Mouse (Mus musculus): ENCODE measurements around the gene E130116L18Rik.
"Not testable (repeated sequence)": the region's sequence is repeated elsewhere in the genome, so short reads cannot be mapped to it uniquely, and the experiment has no call there.

The E130116L18Rik gene

GRCm38 (mm10) chr5:25222752-25223702 is at the start of gene E130116L18Rik:
E130116L18Rik (minus strand) TSS chr5:25223153.
- DNase-seq = peak; percentile 83

- peak; percentile 45 for DNase-seq
Observed at GRCm38 (mm10) chr5:25268258-25268888, 45.4 kb upstream of the E130116L18Rik start.

- DNase-seq = no peak
Observed at GRCm38 (mm10) chr5:25262266-25262665, 39.3 kb upstream of the E130116L18Rik start.

DNA sequence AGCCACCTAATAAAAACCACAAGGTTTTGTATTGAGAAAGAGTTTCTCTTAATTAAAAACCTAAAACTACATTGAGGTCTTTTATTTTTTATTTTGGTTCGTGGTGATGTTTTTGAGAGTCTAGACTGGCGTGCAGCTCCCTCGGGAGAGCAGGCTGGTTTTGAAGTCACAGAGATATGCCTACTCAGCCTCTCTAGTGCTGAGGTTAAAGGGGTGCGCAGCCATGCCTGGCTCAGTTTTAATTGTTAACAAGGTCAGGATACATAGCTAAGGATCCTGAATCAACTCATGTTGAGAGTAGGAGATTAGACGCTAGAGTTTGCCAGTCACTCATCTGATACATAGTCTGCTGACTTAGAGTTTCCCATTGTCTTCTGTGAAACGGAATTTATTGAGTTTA is 38.5 kb upstream of the E130116L18Rik start:
- DNase-seq = peak; percentile 49

DNA sequence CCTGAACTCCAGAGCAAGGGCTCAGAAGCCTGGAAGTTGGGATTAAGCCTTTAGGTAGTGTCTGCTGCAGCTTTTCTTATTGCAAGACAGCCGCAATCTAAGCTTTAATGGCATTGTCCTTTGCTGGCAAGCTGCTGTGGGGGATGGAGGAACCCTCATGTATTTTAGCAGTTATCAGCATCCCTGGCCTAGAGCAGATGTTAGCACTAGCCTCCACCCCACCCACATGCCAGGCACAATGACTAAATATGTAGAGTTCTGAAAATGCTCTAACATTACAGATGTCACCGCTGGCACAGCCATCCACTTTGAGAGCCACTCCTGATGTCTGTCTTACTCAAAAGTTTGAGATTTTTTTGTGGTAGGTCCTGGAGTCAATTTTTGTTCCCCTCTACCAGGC is 33.7 kb upstream of the E130116L18Rik start:
- no peak for DNase-seq

DNA sequence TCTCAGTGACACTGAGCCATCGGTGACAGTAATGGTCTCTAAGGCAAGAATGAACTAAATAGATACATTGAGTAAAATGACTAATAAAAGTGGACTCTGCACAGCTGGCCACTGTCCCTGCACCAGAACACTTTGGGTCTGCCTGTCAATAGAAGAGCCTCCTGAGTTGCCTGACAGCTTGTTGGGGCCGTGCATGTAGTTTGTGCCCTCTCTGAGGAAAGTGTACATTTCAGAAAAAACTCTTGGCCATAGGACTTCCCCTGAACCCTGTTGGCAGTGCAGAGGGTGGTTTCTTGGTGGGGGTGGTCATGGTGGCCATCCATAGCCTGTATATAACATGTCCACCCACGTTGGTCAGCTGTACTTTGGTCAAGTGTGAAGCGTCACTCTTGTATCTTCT is 31.5 kb upstream of the E130116L18Rik start:
- no peak for DNase-seq

DNA sequence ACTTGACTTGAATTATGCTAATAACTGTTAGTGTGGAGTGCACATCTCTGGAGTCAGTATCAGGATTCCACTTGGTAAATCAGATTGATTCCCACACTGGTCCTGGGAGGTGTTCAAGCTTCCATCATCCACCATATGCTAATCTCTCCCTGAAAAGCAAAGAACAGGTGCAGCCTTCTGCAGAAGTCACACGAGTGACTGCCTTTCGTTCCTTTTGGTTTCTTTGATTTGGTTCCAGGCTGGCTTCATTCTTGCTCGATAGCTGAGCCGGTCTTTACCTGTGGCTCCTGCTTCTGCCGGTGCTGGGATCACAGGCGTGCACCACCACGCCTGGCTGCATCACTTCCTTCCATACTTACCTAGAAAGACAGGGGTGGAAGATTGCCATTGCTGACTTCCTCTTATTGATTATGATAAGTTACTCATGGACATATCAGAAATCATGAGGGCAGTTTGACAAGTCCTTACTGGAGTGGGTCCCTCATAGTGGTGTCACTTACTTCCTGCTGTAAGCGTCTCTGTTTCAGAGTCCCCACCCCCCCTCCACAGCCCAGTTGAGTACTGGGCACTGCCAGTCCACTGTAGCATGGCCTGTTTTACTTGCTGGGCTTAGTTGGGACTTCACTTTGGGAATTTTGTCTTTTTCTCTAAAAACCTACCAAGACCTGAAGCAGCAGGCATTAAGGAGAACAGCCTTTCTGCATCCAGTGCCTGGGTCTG is 30.0 kb upstream of the E130116L18Rik start:
- no peak for DNase-seq

- DNase-seq = peak; percentile 85
Observed at GRCm38 (mm10) chr5:25252423-25252822, 29.5 kb upstream of the E130116L18Rik start.

DNA sequence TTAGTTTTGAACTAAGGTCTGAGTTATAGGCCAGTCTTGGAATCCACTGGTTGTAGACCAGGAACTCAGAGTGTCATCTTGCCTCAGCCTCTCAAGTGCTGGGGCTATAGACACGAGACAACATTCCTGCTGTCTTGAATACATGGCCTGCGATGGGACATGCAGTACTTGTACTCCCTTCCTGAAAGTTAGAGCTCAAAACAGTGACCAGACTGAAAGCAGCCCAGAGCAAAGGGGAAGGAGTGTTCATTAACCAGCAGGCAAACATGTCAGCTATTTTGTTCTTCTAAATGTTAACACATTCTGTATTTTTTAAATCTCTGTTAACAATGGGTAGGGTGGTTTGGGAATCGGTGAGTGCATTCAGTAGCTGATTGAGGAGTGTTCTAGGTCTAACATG is 24.1 kb upstream of the E130116L18Rik start:
- peak; percentile 74 for DNase-seq

GRCm38 (mm10) chr5:25246473-25246865 is 23.5 kb upstream of the E130116L18Rik start:
- no peak for DNase-seq

DNA sequence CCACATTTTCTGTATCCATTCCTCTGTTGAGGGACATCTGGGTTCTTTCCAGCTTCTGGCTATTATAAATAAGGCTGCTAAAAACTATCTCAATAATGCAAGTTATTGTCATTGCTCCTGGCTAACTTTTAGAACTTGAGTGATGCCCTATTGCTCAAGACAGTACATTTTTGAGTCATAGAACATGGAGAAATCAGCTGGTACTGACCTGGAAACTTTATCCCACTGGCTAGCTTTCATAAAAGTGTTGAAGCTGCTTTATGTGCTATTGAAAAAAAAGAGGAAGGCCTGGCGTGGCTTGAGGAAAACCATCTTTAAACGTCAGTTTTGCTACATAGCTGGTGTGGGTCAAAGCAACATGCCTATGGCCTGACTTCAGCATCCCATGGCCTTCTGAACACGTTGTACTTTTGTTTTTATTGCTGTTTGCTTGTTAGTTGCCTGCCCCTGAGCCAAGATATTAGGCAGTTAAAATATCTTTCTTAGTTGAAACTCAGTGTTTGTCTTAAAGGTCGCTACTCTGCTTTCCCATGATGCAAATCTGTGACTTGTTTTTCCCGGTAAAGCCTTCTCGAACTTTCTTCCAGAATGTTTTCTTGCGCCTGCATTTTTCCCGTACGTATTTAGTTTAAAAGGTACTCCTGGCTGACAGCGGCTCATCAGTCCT is 23.0 kb upstream of the E130116L18Rik start:
- DNase-seq = no peak

- peak; percentile 70 for DNase-seq
Observed at GRCm38 (mm10) chr5:25243101-25243500, 20.1 kb upstream of the E130116L18Rik start.

GRCm38 (mm10) chr5:25224377-25224776 is 1.4 kb upstream of the E130116L18Rik start:
- DNase-seq = peak; percentile 58

GRCm38 (mm10) chr5:25221604-25222003 is 1.3 kb downstream of the E130116L18Rik start, which contains the start of gene Galnt11:
Galnt11 (plus strand) TSS chr5:25221904.
- DNase-seq = no peak

DNA sequence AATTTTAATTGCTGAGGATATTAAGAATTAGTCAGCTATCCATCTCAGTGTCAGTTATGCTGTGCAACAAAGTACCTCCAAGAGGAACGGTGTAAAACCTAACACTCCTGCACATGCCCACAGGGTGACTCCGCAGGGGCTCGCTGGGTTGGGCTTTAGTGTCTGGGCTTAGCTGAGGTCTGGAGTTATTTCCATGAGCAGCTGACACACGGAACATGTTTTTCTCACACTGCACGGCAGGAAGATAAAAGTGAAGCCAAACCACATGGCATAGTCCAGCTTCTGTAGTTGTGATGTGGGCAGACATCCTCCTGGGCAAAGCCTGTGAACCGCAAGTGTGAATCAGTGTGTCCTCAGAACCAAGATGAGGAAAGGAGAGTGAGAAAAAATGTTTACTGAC is 7.9 kb downstream of the E130116L18Rik start:
- no peak for DNase-seq

DNA sequence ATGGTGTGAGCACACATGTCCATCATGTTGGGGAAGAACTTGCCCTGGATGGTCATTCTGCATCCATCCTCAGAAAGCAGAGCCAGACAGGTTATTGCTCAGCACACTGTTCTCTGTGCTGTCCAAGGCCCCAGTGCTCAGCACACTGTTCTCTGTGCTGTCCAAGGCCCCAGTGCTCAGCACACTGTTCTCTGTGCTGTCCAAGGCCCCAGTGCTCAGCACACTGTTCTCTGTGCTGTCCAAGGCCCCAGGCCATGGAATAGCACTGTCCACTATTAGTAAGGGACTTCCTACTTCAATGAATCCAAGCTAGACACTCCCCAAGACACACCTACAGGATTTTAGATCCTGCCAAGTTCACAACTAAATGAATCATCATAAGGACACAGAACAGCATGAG is 9.7 kb downstream of the E130116L18Rik start:
- DNase-seq = not testable (repeated sequence)

GRCm38 (mm10) chr5:25211872-25212271 is 11.1 kb downstream of the E130116L18Rik start:
- no peak for DNase-seq

- no peak for DNase-seq
Observed at GRCm38 (mm10) chr5:25190521-25190920, 32.4 kb downstream of the E130116L18Rik start.

- peak; percentile 77 for DNase-seq
Observed at GRCm38 (mm10) chr5:25188802-25189201, 34.2 kb downstream of the E130116L18Rik start.

DNA sequence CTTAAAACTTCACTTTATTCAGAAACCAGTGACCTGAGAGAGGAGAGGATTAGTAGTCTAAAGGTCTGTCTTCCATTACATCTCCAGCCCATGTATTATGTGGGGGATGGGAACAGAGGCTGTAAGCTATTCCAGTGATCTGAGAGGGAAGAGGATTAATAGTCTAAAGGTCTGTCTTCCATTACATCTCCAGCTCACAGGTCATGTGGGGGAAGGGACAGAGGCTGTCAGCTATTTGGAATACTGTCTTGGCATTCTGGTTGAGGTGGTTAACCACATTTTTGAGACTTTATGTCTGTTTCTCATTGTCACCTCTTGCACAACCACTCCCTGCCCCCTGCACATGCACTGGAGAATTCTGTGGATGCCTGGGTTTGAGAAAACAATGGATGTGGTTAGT is 35.2 kb downstream of the E130116L18Rik start:
- peak; percentile 75 for DNase-seq

GRCm38 (mm10) chr5:25184594-25184993 is 38.4 kb downstream of the E130116L18Rik start:
- DNase-seq = no peak

DNA sequence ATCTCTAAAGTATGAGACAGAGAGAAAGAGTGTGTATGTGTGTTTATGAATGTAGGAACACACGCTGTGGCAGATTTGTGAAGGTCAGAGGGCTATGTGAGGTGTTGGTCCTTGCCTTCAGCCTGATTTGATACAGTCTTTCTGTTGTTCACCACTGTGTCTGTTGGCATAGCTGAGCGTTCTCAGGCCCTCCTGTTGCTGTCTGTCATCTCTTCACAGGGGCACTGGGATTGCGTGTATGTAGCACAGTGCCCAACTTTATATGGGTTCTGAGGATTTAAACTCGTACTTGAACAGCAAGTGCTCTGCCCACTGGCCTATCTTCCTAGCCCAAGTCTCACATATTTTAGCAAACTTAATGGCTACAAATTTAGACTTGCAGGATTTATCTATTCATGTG is 39.4 kb downstream of the E130116L18Rik start:
- no peak for DNase-seq

Measured in kidney, adult 11 months (tissue).